Mouse (Mus musculus) forebrain, postnatal 0 days (tissue): ENCODE results near the gene Nyap2. TPM values are rescaled to one million over a fixed set of nuclear protein-coding genes. Genes with fewer than 3 reads are reported as not detected.
A peak's percentile ranks its signal among the peaks of the same experiment; 100 is the strongest.

Source experiments
- ATAC-seq: fragments of 200-750 bp; cut with Nextera tagmentation; 2 replicates; pipeline ENCODE4 v1.8.0; 2017; ENCODE audit warnings: mild to moderate bottlenecking, moderate library complexity
- DNase-seq: peaks from one replicate; pipeline ENCODE4 v3.0.0-alpha.2; 2015
- H3K27ac ChIP-seq: fragments of 300-500 bp; sonication (generic); 2 replicates; pipeline ENCODE4 v1.5.1; 2014; ENCODE audit warnings: low read depth, mild to moderate bottlenecking, antibody characterized with exemption, low read length, moderate library complexity, mixed read lengths
- H3K27me3 ChIP-seq: fragments of 300-500 bp; sonication (generic); 2 replicates; pipeline ENCODE4 v1.6.1; 2014; ENCODE audit warnings: mild to moderate bottlenecking, low read length, mixed read lengths; ENCODE audit not compliant: insufficient read depth
- H3K36me3 ChIP-seq: fragments of 300-500 bp; sonication (generic); 2 replicates; pipeline ENCODE4 v1.6.1; 2014; ENCODE audit warnings: mild to moderate bottlenecking, moderate library complexity; ENCODE audit not compliant: insufficient read depth
- H3K4me1 ChIP-seq: fragments of 300-500 bp; sonication (generic); 2 replicates; pipeline ENCODE4 v1.6.1; 2014; ENCODE audit warnings: antibody characterized with exemption; ENCODE audit not compliant: insufficient read depth
- H3K4me2 ChIP-seq: fragments of 300-500 bp; sonication (generic); 2 replicates; pipeline ENCODE4 v1.6.1; 2014; ENCODE audit warnings: low read depth, mild to moderate bottlenecking, moderate library complexity
- H3K4me3 ChIP-seq: fragments of 300-500 bp; sonication (generic); 2 replicates; pipeline ENCODE4 v1.5.1; 2014; ENCODE audit warnings: low read depth, low read length, mixed read lengths
- H3K9ac ChIP-seq: fragments of 300-500 bp; sonication (generic); 2 replicates; pipeline ENCODE4 v1.6.1; 2014; ENCODE audit warnings: mild to moderate bottlenecking
- H3K9me3 ChIP-seq: fragments of 300-500 bp; sonication (generic); 2 replicates; pipeline ENCODE4 v1.6.1; 2016; ENCODE audit warnings: low read length
- CTCF ChIP-seq: sonication (generic); IDR thresholded peaks from 2 replicates; pipeline ENCODE4 v1.5.1; 2016; ENCODE audit warnings: antibody characterized with exemption, control low read depth, low read depth
- WGBS: fragments of 180-500 bp; shearing (Covaris S2); extraction: QIAGEN DNeasy Blood & Tissue Kit; methylation state at CpG from one replicate; pipeline ENCODE4 v1.1.7; 2014; 5-methylcytosine and 5-hydroxymethylcytosine counted together
- polyA plus RNA-seq: library from polyadenylated mRNA; unstranded; fragments of >200 nt; fragmentation: Nextera tagmentation; extraction: Ambion mirVana; gene quantifications from 2 replicates; pipeline ENCODE4 v1.2.1, GENCODE M21; 2015
- total RNA-seq: library from RNA; depleted of rRNA; stranded (reverse); fragments of >200 nt; gene quantifications from 2 replicates; pipeline ENCODE4 v1.2.3, GENCODE M21; 2014; rRNA removed

Nyap2 gene
- 29.3 and 32.8 TPM in 2 replicates for total RNA-seq
- polyA plus RNA-seq = 3.5 and 6.3 TPM in 2 replicates

DNA sequence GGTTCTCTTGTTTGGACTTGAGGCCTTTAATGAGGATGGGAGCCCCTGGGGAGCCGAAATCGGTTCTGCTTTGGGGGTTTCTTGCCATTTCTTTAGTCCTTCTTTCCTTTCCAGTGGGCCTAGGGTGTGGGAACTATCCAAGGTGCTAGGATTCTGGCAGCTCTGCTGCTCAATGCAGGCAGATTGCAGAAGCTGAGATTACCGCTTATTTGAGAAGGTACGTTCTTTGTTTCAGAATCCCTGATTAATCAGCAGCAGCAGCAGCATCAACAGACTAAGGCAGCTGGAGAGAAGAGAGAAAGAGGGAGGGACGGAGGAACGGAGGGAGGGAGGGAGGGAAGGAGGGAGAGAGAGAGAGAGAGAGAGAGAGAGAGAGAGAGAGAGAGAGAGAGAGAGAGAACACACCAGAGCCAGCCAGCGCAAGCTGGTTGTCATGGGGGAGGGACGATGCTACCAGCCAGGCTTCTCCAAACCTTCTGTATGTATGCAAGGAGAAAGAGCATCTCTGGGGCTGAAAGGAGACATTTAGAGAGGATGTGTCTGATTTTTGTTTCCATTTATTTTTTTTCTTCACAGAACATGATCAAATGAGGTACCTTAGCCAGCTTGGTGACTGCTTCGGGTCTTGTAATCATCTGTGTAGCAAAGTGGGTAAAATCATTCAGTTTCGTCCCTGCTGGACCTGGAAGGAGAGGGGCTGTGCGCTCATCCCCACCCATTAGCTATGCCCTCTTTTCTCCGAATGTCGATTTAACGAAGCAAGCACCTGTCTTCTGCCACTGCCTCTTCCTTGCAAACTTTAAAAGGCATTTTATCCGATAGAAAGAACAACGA is at the start of gene Nyap2:
Gene Nyap2, plus strand, starts transcription at position 120 of the 834 bp plus-strand sequence.
- no peaks in the 10 kb centered on the region for H3K27me3 ChIP-seq
- TF ChIP-seq CTCF = no peak
- H3K4me1 ChIP-seq = no peaks in the 10 kb centered on the region
- peak within 1 kb of the TSS; percentile 56 for H3K4me3 ChIP-seq
- peak within 1 kb of the TSS; percentile 97 for H3K27ac ChIP-seq
- H3K9ac ChIP-seq = peak within 1 kb of the TSS; percentile 74
- WGBS = 6% methylated on average over 16 of the region's 16 CpGs
- DNase-seq (peak; percentile 87), ATAC-seq (peak; percentile 92)
- H3K4me2 ChIP-seq = peak within 1 kb of the TSS; percentile 59
- no peaks in the 10 kb centered on the region for H3K9me3 ChIP-seq
- H3K36me3 ChIP-seq = no peaks in the 10 kb centered on the region

DNA sequence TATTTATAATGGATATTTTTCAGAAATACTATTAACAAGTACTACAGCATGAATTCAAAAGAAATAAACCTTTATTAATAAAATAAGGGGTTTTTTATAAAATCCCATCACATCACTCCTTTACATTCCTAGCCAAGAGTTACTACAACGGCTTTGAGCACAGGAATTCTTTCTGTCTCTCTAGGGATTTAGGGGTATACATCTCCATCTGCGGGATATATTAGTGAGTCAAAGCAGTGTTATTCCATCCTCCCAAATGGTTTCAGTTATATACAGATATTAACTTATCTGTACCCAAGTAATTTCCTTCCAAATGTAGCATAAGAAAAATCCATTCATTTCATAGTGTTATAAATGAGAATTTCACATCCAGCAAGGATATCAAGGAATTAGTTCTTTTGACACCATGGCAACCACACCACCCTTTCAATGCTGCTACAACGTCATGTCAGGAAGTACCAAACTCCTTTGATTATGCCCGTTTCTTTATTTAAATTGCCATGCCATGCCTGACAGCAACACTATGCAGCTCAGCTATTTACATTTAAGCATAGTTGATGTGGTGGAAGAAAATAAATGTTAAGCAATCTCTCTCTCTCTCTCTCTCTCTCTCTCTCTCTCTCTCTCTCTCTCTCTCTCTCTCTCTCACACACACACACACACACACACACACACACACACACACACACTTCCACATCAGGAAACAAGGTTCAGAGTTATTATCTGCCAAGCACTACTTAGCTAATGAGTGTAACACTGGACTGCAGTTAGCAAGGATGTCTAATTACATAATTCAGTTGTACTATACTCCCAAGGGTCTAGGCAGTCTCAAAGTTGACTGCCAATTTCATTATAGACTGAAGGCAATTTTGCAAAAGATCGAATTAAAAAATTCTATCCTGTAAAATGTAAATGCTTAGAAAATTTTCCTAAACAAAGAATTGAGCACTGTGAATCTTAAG is 33.6 kb upstream of the Nyap2 start:
- DNase-seq (peak; percentile 26), ATAC-seq (peak; percentile 67)
- Histone ChIP-seq H3K27me3 (no peaks in the 10 kb centered on the region), H3K36me3 (no peaks in the 10 kb centered on the region), H3K9ac (no peak overlapping the region), H3K4me1 (no peaks in the 10 kb centered on the region), H3K27ac (no peak overlapping the region), H3K4me2 (no peak overlapping the region), H3K4me3 (no peak overlapping the region), H3K9me3 (no peaks in the 10 kb centered on the region)
- 30% methylated on average over 5 of the region's 5 CpGs for WGBS
- no peak for TF ChIP-seq CTCF

DNA sequence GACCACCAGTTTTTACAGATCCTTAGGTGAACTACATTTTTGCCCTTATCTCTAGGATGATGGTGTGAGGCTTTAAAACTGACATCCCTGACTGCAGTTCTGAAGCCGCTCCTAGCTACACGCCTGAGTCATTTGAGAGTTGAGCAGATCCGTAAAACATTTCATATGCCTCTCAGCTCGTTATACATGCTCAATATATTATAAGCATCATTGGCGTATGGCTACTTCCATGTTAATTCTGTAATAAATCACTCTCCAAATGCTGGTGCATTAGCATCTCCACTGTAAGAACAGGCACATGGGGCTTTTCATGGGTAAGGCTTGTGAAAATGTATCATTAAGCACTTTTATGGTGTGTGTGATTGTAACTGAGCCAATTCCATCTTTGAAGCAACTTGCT is 18.4 kb upstream of the Nyap2 start:
- no peak overlapping the region for H3K4me2 ChIP-seq
- WGBS = 84% methylated on average over 5 of the region's 5 CpGs
- no peaks in the 10 kb centered on the region for H3K4me1 ChIP-seq
- H3K27me3 ChIP-seq = no peaks in the 10 kb centered on the region
- no peaks in the 10 kb centered on the region for H3K36me3 ChIP-seq
- no peaks in the 10 kb centered on the region for H3K9me3 ChIP-seq
- H3K9ac ChIP-seq = no peak overlapping the region
- no peak for ATAC-seq
- TF ChIP-seq CTCF = no peak
- no peak overlapping the region for H3K27ac ChIP-seq
- H3K4me3 ChIP-seq = no peak overlapping the region
- DNase-seq = no peak

DNA sequence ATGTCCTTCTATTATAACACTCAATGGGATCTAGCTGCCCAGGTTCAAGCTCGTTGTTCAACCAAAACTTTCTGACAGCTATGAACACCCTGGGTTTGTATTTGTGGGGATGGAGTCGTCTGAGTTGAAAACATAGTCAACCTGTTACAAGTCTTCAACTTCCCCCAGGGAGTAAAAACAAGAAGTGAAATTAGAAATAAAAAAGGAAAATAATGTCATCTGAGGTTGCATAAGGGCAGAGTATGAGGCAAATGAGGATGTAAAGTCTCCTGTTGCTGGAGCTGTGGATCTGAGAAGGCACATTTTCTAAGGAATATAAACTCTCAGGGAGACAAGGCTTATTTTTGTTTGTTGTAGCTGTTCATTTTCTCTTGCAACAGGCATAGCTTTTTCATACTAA is 17.9 kb upstream of the Nyap2 start:
- no peak for TF ChIP-seq CTCF
- 70% methylated on average over 2 of the region's 2 CpGs for WGBS
- ATAC-seq (no peak), DNase-seq (no peak)
- Histone ChIP-seq H3K27me3 (no peaks in the 10 kb centered on the region), H3K27ac (no peak overlapping the region), H3K36me3 (no peaks in the 10 kb centered on the region), H3K4me2 (no peak overlapping the region), H3K9ac (no peak overlapping the region), H3K9me3 (no peaks in the 10 kb centered on the region), H3K4me3 (no peak overlapping the region), H3K4me1 (no peaks in the 10 kb centered on the region)

DNA sequence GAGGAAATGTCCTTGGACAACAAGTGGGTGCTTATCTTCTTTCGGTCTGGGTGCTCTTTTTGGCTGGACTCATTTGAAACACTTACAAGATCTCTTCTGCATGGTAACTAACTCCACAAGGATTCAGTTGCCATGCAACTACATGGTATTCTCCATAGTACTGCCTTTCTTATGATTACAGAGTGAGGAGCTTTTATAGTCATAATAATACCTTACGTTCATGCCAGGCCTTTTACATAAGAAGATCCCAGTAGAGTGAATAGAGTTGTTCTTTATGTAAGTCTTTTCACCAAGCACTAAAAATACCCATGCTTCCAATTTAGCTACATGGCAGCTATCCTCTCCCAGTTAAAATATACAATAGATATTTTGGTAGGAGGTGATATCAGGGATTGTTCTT is 13.9 kb upstream of the Nyap2 start:
- H3K27ac ChIP-seq = no peak overlapping the region
- no peak overlapping the region for H3K4me3 ChIP-seq
- no peak overlapping the region for H3K9ac ChIP-seq
- H3K27me3 ChIP-seq = no peaks in the 10 kb centered on the region
- H3K36me3 ChIP-seq = no peaks in the 10 kb centered on the region
- H3K4me2 ChIP-seq = no peak overlapping the region
- H3K9me3 ChIP-seq = no peaks in the 10 kb centered on the region
- no peak for TF ChIP-seq CTCF
- DNase-seq (no peak), ATAC-seq (peak; percentile 42)
- WGBS = 82% methylated on average over 2 of the region's 2 CpGs
- H3K4me1 ChIP-seq = no peaks in the 10 kb centered on the region

DNA sequence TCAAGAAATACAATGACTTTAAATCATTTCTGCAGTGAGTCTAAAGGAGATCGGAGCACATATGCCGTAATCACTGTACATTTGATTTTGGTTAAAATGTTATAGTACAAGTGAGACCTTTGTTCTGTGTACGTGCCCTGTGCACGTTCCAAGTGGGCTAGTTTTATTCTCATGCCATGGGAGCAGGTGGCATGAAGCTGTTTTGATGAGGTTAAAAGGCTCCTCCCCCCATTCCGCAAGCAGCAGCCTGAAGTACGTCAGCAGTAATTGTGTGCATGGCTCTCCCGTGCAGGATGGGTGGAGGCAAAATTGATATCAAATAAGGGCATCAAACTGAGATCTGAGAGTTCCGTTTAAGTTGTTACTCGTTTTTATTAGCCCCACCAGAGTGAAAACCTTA is 491 bp upstream of the Nyap2 start:
- no peak for TF ChIP-seq CTCF
- H3K36me3 ChIP-seq = no peaks in the 10 kb centered on the region
- no peaks in the 10 kb centered on the region for H3K27me3 ChIP-seq
- no peaks in the 10 kb centered on the region for H3K9me3 ChIP-seq
- 14% methylated on average over 9 of the region's 9 CpGs for WGBS
- peak overlapping the region; percentile 59 for H3K4me2 ChIP-seq
- peak overlapping the region; percentile 74 for H3K9ac ChIP-seq
- peak; percentile 84 for DNase-seq
- ATAC-seq = peak; percentile 88
- H3K4me3 ChIP-seq = peak overlapping the region; percentile 56
- no peaks in the 10 kb centered on the region for H3K4me1 ChIP-seq
- H3K27ac ChIP-seq = peak overlapping the region; percentile 97
